Mouse (Mus musculus): Measurements from ENCODE around the gene Ankmy1.

DNA sequence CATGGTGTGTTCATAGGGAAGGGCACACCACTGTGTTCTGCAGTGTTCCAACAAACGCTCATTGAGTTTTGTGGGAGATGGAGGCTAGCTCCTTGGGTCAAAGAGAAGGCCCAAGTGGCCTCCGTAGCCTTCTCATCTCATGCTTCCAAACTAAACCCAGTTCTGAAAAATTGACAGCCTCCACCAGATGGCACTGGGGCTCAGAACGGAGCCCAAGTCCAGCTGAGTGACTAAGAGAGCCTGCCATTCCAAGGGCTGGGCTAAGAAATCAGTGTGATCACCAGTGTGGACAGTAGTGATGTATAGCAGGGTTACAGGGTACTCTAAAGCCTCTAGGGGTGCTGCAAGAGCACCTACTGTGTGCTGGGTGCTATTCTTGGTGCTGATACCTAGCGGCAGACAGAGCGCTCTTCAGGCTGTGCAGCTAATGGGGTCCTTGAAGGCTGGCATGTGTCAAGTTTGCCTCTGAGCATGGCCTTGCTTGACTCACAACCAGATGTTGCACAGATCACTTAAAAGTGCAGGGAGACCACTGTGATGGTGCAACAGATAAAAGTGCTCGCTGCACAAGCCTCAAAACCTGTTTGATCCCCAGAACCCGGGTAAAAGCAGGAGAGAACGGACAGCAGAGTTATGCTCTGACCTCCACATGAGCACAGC lies 62.3 kb downstream of the Ankmy1 start:
- TF ChIP-seq CTCF (conservative IDR thresholded peaks at IDR 0.05; ENCODE audit: low read length) (0 out of 2 replicates have a peak, but pooled peaks have one; percentile 3), POU5F1 (IDR thresholded peaks at IDR 0.05; ENCODE audit: borderline replicate concordance, low read length) (no peak), NANOG (IDR thresholded peaks at IDR 0.05; ENCODE audit: borderline replicate concordance, low read length) (no peak)
